Mouse (Mus musculus) limb, embryonic 14.5 days (tissue): ENCODE results near the gene Gm7849. TPM values are rescaled to one million over a fixed set of nuclear protein-coding genes. Genes with fewer than 3 reads are reported as not detected.
"Not testable (repeated sequence)": the region's sequence is repeated elsewhere in the genome, so short reads cannot be mapped to it uniquely, and the experiment has no call there.

Experiments
- ATAC-seq: fragments of 200-750 bp; cut with Nextera tagmentation; 2 replicates; pipeline ENCODE4 v1.8.0; 2017; ENCODE audit warnings: low read depth, moderate number of reproducible peaks, moderate TSS enrichment; ENCODE audit not compliant: low FRiP score
- DNase-seq: peaks from one replicate; pipeline ENCODE4 v3.0.0-alpha.2; 2015; ENCODE audit warnings: low spot score
- H3K27ac ChIP-seq: fragments of 300-500 bp; sonication (generic); replicated peaks from 2 replicates; pipeline ENCODE4 v1.5.1; 2014; ENCODE audit warnings: low read depth, mild to moderate bottlenecking, low read length, moderate library complexity, mixed read lengths
- H3K27me3 ChIP-seq: fragments of 300-500 bp; sonication (generic); 2 replicates; pipeline ENCODE4 v1.6.1; 2014; ENCODE audit warnings: low read length, mixed read lengths; ENCODE audit not compliant: control insufficient read depth, insufficient read depth
- H3K36me3 ChIP-seq: fragments of 300-500 bp; sonication (generic); 2 replicates; pipeline ENCODE4 v1.6.1; 2014; ENCODE audit warnings: mild to moderate bottlenecking, low read length, moderate library complexity, mixed read lengths; ENCODE audit not compliant: control insufficient read depth, insufficient read depth
- H3K4me1 ChIP-seq: fragments of 300-500 bp; sonication (generic); 2 replicates; pipeline ENCODE4 v1.6.1; 2014; ENCODE audit warnings: antibody characterized with exemption, low read length, mixed read lengths; ENCODE audit not compliant: control insufficient read depth, insufficient read depth
- H3K4me2 ChIP-seq: fragments of 300-500 bp; sonication (generic); replicated peaks from 2 replicates; pipeline ENCODE4 v1.6.1; 2014; ENCODE audit warnings: low read depth, mild to moderate bottlenecking, low read length, moderate library complexity; ENCODE audit not compliant: severe bottlenecking
- H3K4me3 ChIP-seq: fragments of 300-500 bp; sonication (generic); replicated peaks from 2 replicates; pipeline ENCODE4 v1.5.1; 2014; ENCODE audit warnings: low read length
- H3K9ac ChIP-seq: fragments of 300-500 bp; sonication (generic); 2 replicates; pipeline ENCODE4 v1.6.1; 2014; ENCODE audit warnings: mild to moderate bottlenecking, low read depth, low read length, moderate library complexity; ENCODE audit not compliant: severe bottlenecking
- H3K9me3 ChIP-seq: fragments of 300-500 bp; sonication (generic); 2 replicates; pipeline ENCODE4 v1.6.1; 2016; ENCODE audit warnings: low read length; ENCODE audit not compliant: control insufficient read depth
- WGBS: fragments of 180-500 bp; shearing (Covaris S2); extraction: QIAGEN DNeasy Blood & Tissue Kit; methylation state at CpG from one replicate; pipeline ENCODE4 v1.1.7; 2014; 5-methylcytosine and 5-hydroxymethylcytosine counted together
- polyA plus RNA-seq, 2 experiments: library from polyadenylated mRNA; depleted of rRNA in 1 of 2; stranded (reverse) in 1 of 2; unstranded in 1 of 2; fragments of >200 nt; fragmentation: Nextera tagmentation in 1 of 2; extraction: Ambion mirVana in 1 of 2; gene quantifications; 2 replicates each; pipeline versions ENCODE4 v1.2.1 to v1.2.3; 2012 to 2014

Gene Gm7849
- polyA plus RNA-seq (2012; rRNA removed): not detected in 2 replicates
- not detected in 2 replicates for polyA plus RNA-seq (2014; fragmentation: Nextera tagmentation; extraction: Ambion mirVana)

DNA sequence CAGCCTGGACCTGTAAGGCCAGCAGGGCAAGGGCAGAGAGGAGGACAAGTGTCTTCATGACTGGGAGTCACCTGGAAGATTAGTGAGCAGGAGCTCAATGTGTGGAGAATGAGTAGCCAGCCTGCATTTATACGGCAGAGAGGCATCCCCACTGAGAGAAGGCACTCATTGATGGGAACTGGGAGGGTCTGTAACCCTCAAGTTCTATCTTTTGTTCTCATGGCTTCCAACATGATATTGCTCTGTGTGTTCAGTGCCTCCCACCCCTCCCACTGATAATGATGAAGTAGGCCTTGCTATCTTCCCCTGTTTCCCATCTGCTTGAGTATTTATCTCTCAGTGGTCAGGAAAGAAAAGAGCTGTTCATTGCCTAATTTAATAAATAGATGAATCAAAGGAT is at the start of gene Gm7849:
TSS of gene Gm7849 (minus strand) at position 101 of the 400 bp plus-strand sequence.
- not testable (repeated sequence) for H3K4me3 ChIP-seq, ATAC-seq, H3K9ac ChIP-seq, H3K27me3 ChIP-seq, DNase-seq, H3K27ac ChIP-seq, H3K36me3 ChIP-seq, H3K9me3 ChIP-seq, H3K4me1 ChIP-seq, H3K4me2 ChIP-seq
- WGBS: no CpG with 5 or more reads among the region's 1 CpGs

DNA sequence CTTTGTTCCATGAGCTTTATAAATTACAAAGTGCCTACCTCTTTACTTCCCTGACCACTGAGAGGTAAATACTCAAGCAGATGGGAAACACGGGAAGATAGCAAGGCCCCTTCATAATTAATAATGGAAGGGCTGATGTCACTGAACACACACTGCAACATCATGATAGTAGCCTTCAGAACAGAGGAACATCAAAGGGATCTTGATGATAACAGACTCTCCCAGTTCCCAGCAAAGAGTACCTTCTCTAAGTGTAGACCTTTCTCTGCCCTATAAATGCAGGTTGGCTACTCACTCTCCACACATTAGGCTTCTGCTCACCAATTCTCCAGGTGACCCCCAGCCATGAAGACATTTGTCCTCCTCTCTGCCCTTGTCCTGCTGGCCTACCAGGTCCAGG is 29.2 kb downstream of the Gm7849 start, which contains the start of gene Defa36:
TSS of gene Defa36 (plus strand) at position 301 of the 400 bp plus-strand sequence.
- not testable (repeated sequence) for H3K9me3 ChIP-seq, H3K36me3 ChIP-seq, H3K27me3 ChIP-seq, ATAC-seq, DNase-seq, H3K4me1 ChIP-seq, H3K4me2 ChIP-seq, H3K9ac ChIP-seq, H3K27ac ChIP-seq, H3K4me3 ChIP-seq
- no CpG with 5 or more reads among the region's 1 CpGs for WGBS

Other genes starting within 250 kb of the Gm7849 start
- gene Gm15292, start 206.8 kb downstream of the Gm7849 start, polyA plus RNA-seq (2012; rRNA removed): not detected in 2 replicates
- not detected in 2 replicates for gene Gm15292, start 206.8 kb downstream of the Gm7849 start, polyA plus RNA-seq (2014; fragmentation: Nextera tagmentation; extraction: Ambion mirVana)
- not detected in 2 replicates for gene Defa27, start 141.0 kb downstream of the Gm7849 start, polyA plus RNA-seq (2012; rRNA removed)
- gene Defa27, start 141.0 kb downstream of the Gm7849 start, polyA plus RNA-seq (2014; fragmentation: Nextera tagmentation; extraction: Ambion mirVana): not detected in 2 replicates
- gene Defa29, start 129.5 kb downstream of the Gm7849 start, polyA plus RNA-seq (2012; rRNA removed): not detected in 2 replicates
- not detected in 2 replicates for gene Defa29, start 129.5 kb downstream of the Gm7849 start, polyA plus RNA-seq (2014; fragmentation: Nextera tagmentation; extraction: Ambion mirVana)
- gene Defa2, start 78.0 kb downstream of the Gm7849 start, polyA plus RNA-seq (2012; rRNA removed): not detected in 2 replicates
- not detected in 2 replicates for gene Defa2, start 78.0 kb downstream of the Gm7849 start, polyA plus RNA-seq (2014; fragmentation: Nextera tagmentation; extraction: Ambion mirVana)
- gene Defa33, start 64.7 kb downstream of the Gm7849 start, polyA plus RNA-seq (2012; rRNA removed): not detected in 2 replicates
- not detected in 2 replicates for gene Defa33, start 64.7 kb downstream of the Gm7849 start, polyA plus RNA-seq (2014; fragmentation: Nextera tagmentation; extraction: Ambion mirVana)
- gene Defa36, start 29.1 kb downstream of the Gm7849 start, polyA plus RNA-seq (2012; rRNA removed): 0.54 TPM in 1 of 2 replicates, not detected in the other
- gene Defa36, start 29.1 kb downstream of the Gm7849 start, polyA plus RNA-seq (2014; fragmentation: Nextera tagmentation; extraction: Ambion mirVana): not detected in 2 replicates
- gene Defa20, start 52.7 kb upstream of the Gm7849 start, polyA plus RNA-seq (2012; rRNA removed): not detected in 2 replicates
- gene Defa20, start 52.7 kb upstream of the Gm7849 start, polyA plus RNA-seq (2014; fragmentation: Nextera tagmentation; extraction: Ambion mirVana): not detected in 2 replicates
- gene Defa32, start 72.5 kb upstream of the Gm7849 start, polyA plus RNA-seq (2012; rRNA removed): not detected in 2 replicates
- gene Defa32, start 72.5 kb upstream of the Gm7849 start, polyA plus RNA-seq (2014; fragmentation: Nextera tagmentation; extraction: Ambion mirVana): not detected in 2 replicates
- not detected in 2 replicates for gene Defa37, start 108.8 kb upstream of the Gm7849 start, polyA plus RNA-seq (2012; rRNA removed)
- not detected in 2 replicates for gene Defa37, start 108.8 kb upstream of the Gm7849 start, polyA plus RNA-seq (2014; fragmentation: Nextera tagmentation; extraction: Ambion mirVana)
- not detected in 2 replicates for gene Defa28, start 126.4 kb upstream of the Gm7849 start, polyA plus RNA-seq (2012; rRNA removed)
- not detected in 2 replicates for gene Defa28, start 126.4 kb upstream of the Gm7849 start, polyA plus RNA-seq (2014; fragmentation: Nextera tagmentation; extraction: Ambion mirVana)
- not detected in 2 replicates for gene Gm7861, start 137.9 kb upstream of the Gm7849 start, polyA plus RNA-seq (2012; rRNA removed)
- gene Gm7861, start 137.9 kb upstream of the Gm7849 start, polyA plus RNA-seq (2014; fragmentation: Nextera tagmentation; extraction: Ambion mirVana): not detected in 2 replicates
- not detected in 2 replicates for gene Defa26, start 161.6 kb upstream of the Gm7849 start, polyA plus RNA-seq (2012; rRNA removed)
- not detected in 2 replicates for gene Defa26, start 161.6 kb upstream of the Gm7849 start, polyA plus RNA-seq (2014; fragmentation: Nextera tagmentation; extraction: Ambion mirVana)
- not detected in 2 replicates for gene Defa17, start 199.2 kb upstream of the Gm7849 start, polyA plus RNA-seq (2012; rRNA removed)
- gene Defa17, start 199.2 kb upstream of the Gm7849 start, polyA plus RNA-seq (2014; fragmentation: Nextera tagmentation; extraction: Ambion mirVana): not detected in 2 replicates
- not detected in 2 replicates for gene Defa34, start 209.2 kb upstream of the Gm7849 start, polyA plus RNA-seq (2012; rRNA removed)
- gene Defa34, start 209.2 kb upstream of the Gm7849 start, polyA plus RNA-seq (2014; fragmentation: Nextera tagmentation; extraction: Ambion mirVana): not detected in 2 replicates
- 0.19 TPM in 1 of 2 replicates, not detected in the other for gene AY761184, start 247.1 kb upstream of the Gm7849 start, polyA plus RNA-seq (2012; rRNA removed)
- gene AY761184, start 247.1 kb upstream of the Gm7849 start, polyA plus RNA-seq (2014; fragmentation: Nextera tagmentation; extraction: Ambion mirVana): not detected in 2 replicates